Mouse (Mus musculus) heart, postnatal 0 days (tissue): ENCODE measurements around the gene Socs1.
A peak's percentile ranks its signal among the peaks of the same experiment; 100 is the strongest.

ENCODE experiments used
- CTCF ChIP-seq: IDR thresholded peaks from 2 replicates; pipeline ENCODE4 v1.5.1; 2016; ENCODE audit warnings: antibody characterized with exemption, control low read depth, low read depth
- EP300 ChIP-seq: IDR thresholded peaks from 2 replicates; pipeline ENCODE4 v1.6.1; 2016; ENCODE audit warnings: antibody characterized with exemption, low read depth

- TF ChIP-seq EP300 (peak; percentile 83; the same call in 1 of the 2 replicates), CTCF (no peak)
These were observed 47.8 kb downstream of the Socs1 start for GRCm38 (mm10) chr16:10737571-10737970.
